Mouse (Mus musculus) cerebellum, adult 2 months (tissue): ENCODE data around the gene Gm28036.

Experiments
- CTCF ChIP-seq: fragments of 200-500 bp; IDR thresholded peaks from 2 replicates; pipeline ENCODE4 v1.5.1; 2011; ENCODE audit warnings: low read depth, mild to moderate bottlenecking, control low read depth, low read length, moderate library complexity, borderline replicate concordance; ENCODE audit not compliant: insufficient read depth
- POLR2A ChIP-seq: fragments of 200-500 bp; IDR thresholded peaks from 2 replicates; pipeline ENCODE4 v1.6.1; 2011; ENCODE audit warnings: low read length, control low read depth, borderline replicate concordance; ENCODE audit not compliant: insufficient read depth

DNA sequence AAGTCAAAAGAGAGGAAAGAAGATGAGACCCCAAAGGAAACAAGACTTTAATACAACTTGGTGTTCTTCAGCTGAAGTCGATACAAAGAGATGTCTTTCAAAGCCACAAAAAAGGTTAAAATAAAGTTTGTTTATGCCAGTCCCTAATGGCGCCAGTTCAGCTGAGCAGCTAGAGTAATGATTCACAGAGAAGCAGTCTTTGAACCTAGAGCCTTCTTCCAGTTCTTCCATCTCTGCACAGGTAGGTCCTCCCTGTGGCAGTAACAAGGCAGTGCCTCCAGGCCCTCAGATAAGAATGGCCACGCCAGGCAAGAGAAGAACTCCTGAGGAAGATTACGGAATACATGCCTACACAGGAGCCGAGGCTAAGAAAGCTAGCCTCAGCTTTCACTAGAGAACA is 3.2 kb downstream of the Gm28036 start:
- TF ChIP-seq POLR2A (no peak), CTCF (no peak)
